Mouse (Mus musculus) kidney, embryonic 14.5 days (tissue): ENCODE measurements around the gene Pygo2. TPM values are rescaled to one million over a fixed set of nuclear protein-coding genes. Genes with fewer than 3 reads are reported as not detected.

Source experiments
- ATAC-seq: fragments of 200-750 bp; cut with Nextera tagmentation; 2 replicates; pipeline ENCODE4 v1.8.0; 2017; ENCODE audit warnings: moderate number of reproducible peaks, mild to moderate bottlenecking, moderate TSS enrichment, moderate library complexity; ENCODE audit not compliant: low FRiP score, low TSS enrichment
- H3K27ac ChIP-seq: fragments of 300-500 bp; sonication (generic); 2 replicates; pipeline ENCODE4 v1.5.1; 2014; ENCODE audit warnings: low read depth, mild to moderate bottlenecking, low read length, moderate library complexity, mixed read lengths
- H3K27me3 ChIP-seq: fragments of 300-500 bp; sonication (generic); 2 replicates; pipeline ENCODE4 v1.6.1; 2014; ENCODE audit warnings: mild to moderate bottlenecking, low read length; ENCODE audit not compliant: control insufficient read depth, insufficient read depth
- H3K36me3 ChIP-seq: fragments of 300-500 bp; sonication (generic); 2 replicates; pipeline ENCODE4 v1.6.1; 2014; ENCODE audit warnings: low read length, mixed read lengths; ENCODE audit not compliant: control insufficient read depth, insufficient read depth
- H3K4me1 ChIP-seq: fragments of 300-500 bp; sonication (generic); 2 replicates; pipeline ENCODE4 v1.6.1; 2014; ENCODE audit warnings: low read length, mixed read lengths; ENCODE audit not compliant: control insufficient read depth, insufficient read depth
- H3K4me2 ChIP-seq: fragments of 300-500 bp; sonication (generic); replicated peaks from 2 replicates; pipeline ENCODE4 v1.6.1; 2014; ENCODE audit warnings: low read depth, mild to moderate bottlenecking, low read length
- H3K4me3 ChIP-seq: fragments of 300-500 bp; sonication (generic); 2 replicates; pipeline ENCODE4 v1.5.1; 2014; ENCODE audit warnings: mild to moderate bottlenecking, low read length
- H3K9ac ChIP-seq: fragments of 300-500 bp; sonication (generic); 2 replicates; pipeline ENCODE4 v1.6.1; 2014; ENCODE audit warnings: low read depth, mild to moderate bottlenecking, low read length, moderate library complexity
- H3K9me3 ChIP-seq: fragments of 300-500 bp; sonication (generic); 2 replicates; pipeline ENCODE4 v1.6.1; 2016; ENCODE audit warnings: low read length; ENCODE audit not compliant: control insufficient read depth
- WGBS: fragments of 180-500 bp; shearing (Covaris S2); extraction: QIAGEN DNeasy Blood & Tissue Kit; methylation state at CpG from one replicate; pipeline ENCODE4 v1.1.7; 2014; 5-methylcytosine and 5-hydroxymethylcytosine counted together
- polyA plus RNA-seq: library from polyadenylated mRNA; unstranded; fragments of >200 nt; fragmentation: Nextera tagmentation; extraction: Ambion mirVana; gene quantifications from 2 replicates; pipeline ENCODE4 v1.2.1, GENCODE M21; 2014

The Pygo2 gene
- polyA plus RNA-seq, 1 experiment from 2014 or later, result 53.0 TPM

DNA sequence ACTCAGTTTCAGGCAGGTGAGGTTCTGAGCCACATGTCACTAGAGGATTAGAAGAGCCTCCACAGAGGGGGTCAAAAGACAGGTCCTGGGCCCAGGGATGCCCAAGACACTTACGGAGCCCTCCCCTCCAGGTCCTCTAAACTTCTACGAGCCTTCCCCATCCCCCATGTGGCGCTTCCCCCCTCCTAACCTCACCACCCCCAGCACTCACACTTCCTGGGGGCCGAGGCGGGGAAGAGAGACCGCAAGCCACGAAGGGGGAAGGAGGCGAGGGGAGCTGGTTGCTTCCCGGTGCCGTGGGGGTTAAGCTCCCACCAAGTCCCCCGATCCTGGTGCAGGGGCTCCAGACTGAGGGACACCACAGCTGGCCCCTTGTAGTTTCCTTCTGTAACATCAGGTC lies 44.6 kb upstream of the Pygo2 start:
- Histone ChIP-seq H3K4me2 (no peak overlapping the region), H3K27ac (no peak overlapping the region), H3K9ac (no peak overlapping the region), H3K9me3 (no peaks in the 10 kb centered on the region), H3K27me3 (no peaks in the 10 kb centered on the region), H3K4me1 (peaks cover 27% of the 10 kb centered on the region), H3K4me3 (no peak overlapping the region), H3K36me3 (no peaks in the 10 kb centered on the region; the same call in 1 of the 2 replicates)
- WGBS, result 50% methylated on average over 11 of the region's 11 CpGs
- ATAC-seq, result no peak

GRCm38 (mm10) chr3:89386438-89387420 lies 43.3 kb upstream of the Pygo2 start:
- no peaks in the 10 kb centered on the region for H3K36me3 ChIP-seq
- peaks cover 39% of the 10 kb centered on the region for H3K4me1 ChIP-seq
- no peak overlapping the region for H3K4me2 ChIP-seq
- H3K9me3 ChIP-seq, result no peaks in the 10 kb centered on the region
- WGBS, result 41% methylated on average over 17 of the region's 17 CpGs
- no peak overlapping the region for H3K4me3 ChIP-seq
- no peaks in the 10 kb centered on the region for H3K27me3 ChIP-seq
- H3K27ac ChIP-seq, result no peak overlapping the region
- peak overlapping the region; percentile 28; the same call in 1 of the 2 replicates for H3K9ac ChIP-seq
- ATAC-seq, result no peak

GRCm38 (mm10) chr3:89387632-89388031 lies 42.4 kb upstream of the Pygo2 start:
- no peaks in the 10 kb centered on the region for H3K27me3 ChIP-seq
- no peaks in the 10 kb centered on the region for H3K9me3 ChIP-seq
- no peak overlapping the region for H3K4me3 ChIP-seq
- no peak overlapping the region for H3K9ac ChIP-seq
- no peak overlapping the region for H3K4me2 ChIP-seq
- H3K36me3 ChIP-seq, result no peaks in the 10 kb centered on the region
- H3K27ac ChIP-seq, result no peak overlapping the region
- peaks cover 40% of the 10 kb centered on the region for H3K4me1 ChIP-seq
- no peak for ATAC-seq
- 81% methylated on average over 11 of the region's 11 CpGs for WGBS

DNA sequence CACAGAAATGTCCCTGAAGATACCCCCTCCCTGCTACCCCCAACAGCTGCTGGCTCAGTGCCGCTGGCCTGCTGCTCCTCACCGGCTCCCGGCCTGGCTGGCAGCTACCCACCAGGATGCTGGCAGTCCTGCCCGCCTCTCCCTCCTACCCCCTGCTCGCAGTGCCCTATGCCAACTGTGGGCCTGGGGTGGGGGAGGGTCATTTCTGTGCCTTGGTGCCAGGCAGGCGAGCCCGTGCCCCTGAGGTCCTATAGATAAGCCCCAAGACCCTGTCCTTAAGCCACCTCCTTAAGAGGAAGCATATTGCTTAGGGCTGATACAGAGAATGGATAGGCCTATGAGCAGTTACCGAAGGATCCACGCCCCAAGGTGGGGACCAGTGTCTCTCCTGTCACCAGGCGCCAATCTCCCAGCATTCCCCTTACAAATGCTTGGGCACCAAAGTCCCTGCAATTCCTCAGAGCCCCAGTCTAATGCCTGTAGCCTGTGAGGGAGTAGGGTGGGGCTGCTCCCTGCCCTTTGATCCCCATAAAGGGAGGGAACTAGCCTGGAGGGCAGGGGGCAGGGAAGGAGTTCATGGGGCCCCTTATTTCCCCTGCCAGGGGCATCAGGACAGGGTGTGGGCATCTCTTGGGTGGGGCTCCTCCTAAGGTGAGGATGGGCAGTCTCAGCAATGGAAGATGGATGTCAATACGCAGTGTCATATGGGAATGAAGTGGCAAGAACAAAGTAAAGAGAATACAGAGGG lies 41.7 kb upstream of the Pygo2 start:
- 76% methylated on average over 11 of the region's 11 CpGs for WGBS
- no peak for ATAC-seq
- Histone ChIP-seq H3K36me3 (no peaks in the 10 kb centered on the region), H3K9ac (no peak overlapping the region), H3K4me1 (peaks cover 40% of the 10 kb centered on the region), H3K27me3 (no peaks in the 10 kb centered on the region), H3K27ac (no peak overlapping the region), H3K4me2 (no peak overlapping the region), H3K9me3 (no peaks in the 10 kb centered on the region), H3K4me3 (no peak overlapping the region)

- Histone ChIP-seq H3K27ac (no peak overlapping the region), H3K9me3 (no peaks in the 10 kb centered on the region), H3K4me3 (no peak overlapping the region), H3K27me3 (no peaks in the 10 kb centered on the region), H3K9ac (no peak overlapping the region), H3K4me2 (no peak overlapping the region), H3K4me1 (peaks cover 40% of the 10 kb centered on the region), H3K36me3 (no peaks in the 10 kb centered on the region)
- no peak for ATAC-seq
- WGBS, result 54% methylated on average over 5 of the region's 6 CpGs
Observed at GRCm38 (mm10) chr3:89388901-89389740, 40.9 kb upstream of the Pygo2 start.

DNA sequence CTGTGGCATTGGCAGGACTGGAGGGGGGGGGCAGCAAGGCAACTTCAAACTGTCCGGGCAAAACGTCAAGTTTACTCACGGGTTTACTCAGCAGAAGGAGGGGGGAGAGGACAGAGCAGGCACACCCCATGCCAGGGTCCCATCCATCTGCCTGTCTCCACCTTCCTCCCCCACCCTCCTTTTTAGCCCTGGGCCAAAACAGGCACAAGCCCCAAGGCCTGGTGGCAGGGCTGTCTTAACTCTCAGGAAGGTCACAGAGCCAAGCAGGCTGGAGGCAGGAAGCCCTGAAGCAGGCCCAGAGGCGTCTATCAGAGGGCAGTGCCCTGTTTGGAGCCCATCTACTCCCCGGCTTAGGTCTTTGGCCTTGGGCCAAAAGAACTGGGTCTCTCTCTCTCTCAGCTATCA lies 39.9 kb upstream of the Pygo2 start:
- Histone ChIP-seq H3K27ac (no peak overlapping the region), H3K36me3 (no peaks in the 10 kb centered on the region), H3K9me3 (no peaks in the 10 kb centered on the region), H3K4me1 (peaks cover 39% of the 10 kb centered on the region), H3K4me2 (no peak overlapping the region), H3K27me3 (no peaks in the 10 kb centered on the region), H3K9ac (no peak overlapping the region), H3K4me3 (no peak overlapping the region)
- ATAC-seq, result no peak
- 46% methylated on average over 5 of the region's 5 CpGs for WGBS

- H3K9me3 ChIP-seq, result no peaks in the 10 kb centered on the region
- H3K4me2 ChIP-seq, result peak overlapping the region; percentile 99
- no peak overlapping the region for H3K27ac ChIP-seq
- 14% methylated on average over 19 of the region's 19 CpGs for WGBS
- ATAC-seq, result no peak
- no peaks in the 10 kb centered on the region for H3K36me3 ChIP-seq
- H3K4me3 ChIP-seq, result peak overlapping the region; percentile 51
- H3K4me1 ChIP-seq, result peaks cover 41% of the 10 kb centered on the region
- H3K9ac ChIP-seq, result peak overlapping the region; percentile 65
- no peaks in the 10 kb centered on the region for H3K27me3 ChIP-seq
Observed at GRCm38 (mm10) chr3:89390699-89391662, 39.0 kb upstream of the Pygo2 start.
